Mouse (Mus musculus) cortical plate, adult 2 months (tissue): ENCODE measurements around the gene Dlg4.

Experiments
- CTCF ChIP-seq: fragments of 200-500 bp; IDR thresholded peaks from 2 replicates; pipeline ENCODE4 v1.5.1; 2011; ENCODE audit warnings: mild to moderate bottlenecking, control low read depth, low read length; ENCODE audit not compliant: insufficient read depth; ENCODE audit errors: extremely low read depth
- POLR2A ChIP-seq: fragments of 200-500 bp; IDR thresholded peaks from 2 replicates; pipeline ENCODE4 v1.6.1; 2011; ENCODE audit warnings: mild to moderate bottlenecking, low read length, control low read depth; ENCODE audit not compliant: insufficient read depth; ENCODE audit errors: extremely low read depth

DNA sequence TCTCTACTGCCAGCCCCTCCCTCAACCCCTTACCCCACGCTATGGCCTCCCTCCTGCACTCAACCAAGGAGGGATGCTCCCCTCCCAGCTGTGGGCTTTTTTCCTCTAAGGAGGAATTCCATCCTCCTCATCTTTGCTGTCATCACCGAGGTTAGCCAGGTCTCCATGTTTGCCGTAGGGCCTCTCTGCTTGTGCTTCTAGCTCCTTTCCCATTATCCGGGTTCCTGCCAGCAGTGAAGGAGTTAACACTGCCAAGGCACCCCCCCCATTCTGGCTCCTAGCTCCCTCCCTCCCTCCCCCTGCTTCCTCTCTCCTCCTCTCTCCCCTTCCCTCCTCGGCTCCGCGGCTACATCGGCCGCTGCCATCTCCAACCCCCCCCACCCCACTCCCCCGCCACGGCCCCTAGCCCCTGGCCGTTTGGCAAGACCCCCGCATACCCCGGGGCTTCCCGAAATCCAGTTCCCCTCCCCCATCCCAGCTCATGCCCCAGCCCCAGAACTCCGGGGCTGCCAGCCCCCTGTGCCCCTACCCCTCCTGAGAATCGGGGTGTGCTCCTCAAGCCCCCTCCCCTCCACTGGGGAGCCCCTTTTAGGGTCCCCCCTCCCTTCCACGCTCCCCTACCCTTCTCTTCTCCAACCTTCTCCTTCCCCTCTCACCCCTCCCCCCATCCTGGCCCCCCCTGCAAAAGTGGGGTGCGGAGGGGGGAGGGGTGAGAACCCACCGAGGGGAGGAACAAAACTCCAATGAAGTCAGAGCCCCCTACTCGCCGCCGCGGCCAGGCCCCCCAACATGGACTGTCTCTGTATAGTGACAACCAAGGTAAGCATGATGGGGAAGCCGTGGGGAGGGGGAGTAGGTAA is 1.6 kb downstream of the Dlg4 start:
- peak; percentile 38; the same call in 1 of the 2 replicates for TF ChIP-seq POLR2A
- TF ChIP-seq CTCF = no peak
